Comparison of ENCODE assay signal across 8 mouse cellular contexts in the genomic region with DNA sequence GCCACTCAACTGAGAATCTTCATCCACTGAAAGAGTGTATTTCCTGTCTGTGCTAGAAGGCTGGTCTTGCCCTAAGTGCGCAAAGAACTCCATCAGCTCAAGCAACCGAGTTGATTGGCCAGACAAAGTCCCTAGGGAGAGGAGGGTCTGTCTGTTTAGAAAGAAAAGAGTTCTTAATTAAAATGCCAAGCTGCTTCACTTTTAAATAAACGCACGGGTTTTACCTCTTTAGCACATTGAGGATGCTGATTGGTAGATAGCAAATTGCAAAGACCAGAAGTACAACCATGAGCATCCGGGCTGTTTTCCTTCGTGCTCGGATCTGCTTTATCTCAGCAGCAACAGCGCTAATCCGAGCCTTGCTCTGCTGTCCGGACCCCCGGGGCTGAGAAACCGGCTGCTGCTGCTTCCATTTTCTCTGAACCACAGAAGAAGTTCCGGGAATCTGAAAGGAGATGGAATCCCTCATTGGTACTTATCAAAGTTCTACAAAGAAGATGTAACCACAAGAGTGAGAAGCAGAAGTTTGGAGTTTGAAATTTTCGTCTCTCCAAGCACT. TPM values are rescaled to one million over a fixed set of nuclear protein-coding genes. Genes with fewer than 3 reads are reported as not detected.
DNase-seq lines count a peak whose midpoint lies in the region; ATAC-seq lines count a peak whose summit lies in the region.

No protein-coding gene starts in this region.

- no peaks in the 10 kb centered on the region for H3K36me3 ChIP-seq in intestine, embryonic 15.5 days
- no peaks in the 10 kb centered on the region for H3K36me3 ChIP-seq in megakaryocyte, embryonic 14.5 days (replicated peaks; ENCODE audit: low read length)
- H3K36me3 ChIP-seq in stomach, embryonic 16.5 days (ENCODE audit: control insufficient read depth, insufficient read depth, low read length) = no peaks in the 10 kb centered on the region

- peak overlapping the region; percentile 51; the same call in 1 of the 2 replicates for H3K27ac ChIP-seq in intestine, embryonic 15.5 days
- peak overlapping the region; percentile 70 for H3K27ac ChIP-seq in stomach, embryonic 16.5 days (ENCODE audit: low read length)

- H3K9me3 ChIP-seq in intestine, embryonic 15.5 days = no peaks in the 10 kb centered on the region
- no peaks in the 10 kb centered on the region for H3K9me3 ChIP-seq in megakaryocyte, embryonic 14.5 days
- H3K9me3 ChIP-seq in stomach, embryonic 16.5 days (replicated peaks; ENCODE audit: control insufficient read depth, low read length) = no peaks in the 10 kb centered on the region

- H3K4me3 ChIP-seq in intestine, embryonic 15.5 days (replicated peaks) = peak overlapping the region; percentile 36
- H3K4me3 ChIP-seq in megakaryocyte, embryonic 14.5 days (replicated peaks) = peak overlapping the region; percentile 87
- peak overlapping the region; percentile 51 for H3K4me3 ChIP-seq in stomach, embryonic 16.5 days (replicated peaks; ENCODE audit: low read length)

- H3K9ac ChIP-seq in intestine, embryonic 15.5 days = peak overlapping the region; percentile 39; the same call in 1 of the 2 replicates
- H3K9ac ChIP-seq in stomach, embryonic 16.5 days (ENCODE audit: low read length) = peak overlapping the region; percentile 66

- H3K4me2 ChIP-seq in intestine, embryonic 15.5 days (replicated peaks) = peak overlapping the region; percentile 63
- H3K4me2 ChIP-seq in stomach, embryonic 16.5 days (ENCODE audit: low read depth, low read length) = peak overlapping the region; percentile 88

- no peaks in the 10 kb centered on the region for H3K4me1 ChIP-seq in intestine, embryonic 15.5 days (replicated peaks)
- H3K4me1 ChIP-seq in megakaryocyte, embryonic 14.5 days = peaks cover 18% of the 10 kb centered on the region; the same call in 1 of the 2 replicates
- no peaks in the 10 kb centered on the region; the same call in 1 of the 2 replicates for H3K4me1 ChIP-seq in stomach, embryonic 16.5 days (ENCODE audit: control insufficient read depth, insufficient read depth, low read length)

- peak; percentile 40; the same call in 1 of the 2 replicates for ATAC-seq in granulocyte monocyte progenitor cell, adult 5-6 weeks (replicated peaks; ENCODE audit: poor library complexity, severe bottlenecking)
- ATAC-seq in intestine, embryonic 15.5 days = peak; percentile 70
- ATAC-seq in stomach, embryonic 16.5 days (ENCODE audit: insufficient read depth, low FRiP score) = peak; percentile 58; the same call in 1 of the 2 replicates

- DNase-seq in spleen, adult 12 weeks (ENCODE audit: low spot score) = peak; percentile 1
- DNase-seq in spleen, postnatal 14 days (ENCODE audit: low spot score in 2 of 2) = no peak
- peak; percentile 69 for DNase-seq in embryo, embryonic 10 days (ENCODE audit: low spot score)
- DNase-seq in adipocyte (ENCODE audit: low spot score) = no peak

- no peaks in the 10 kb centered on the region for H3K27me3 ChIP-seq in intestine, embryonic 15.5 days (replicated peaks)
- H3K27me3 ChIP-seq in megakaryocyte, embryonic 14.5 days (replicated peaks) = no peaks in the 10 kb centered on the region
- H3K27me3 ChIP-seq in stomach, embryonic 16.5 days (ENCODE audit: control insufficient read depth, insufficient read depth, low read length) = no peaks in the 10 kb centered on the region

- WGBS in intestine, embryonic 15.5 days = 5% methylated on average over 14 of the region's 14 CpGs
- WGBS in stomach, embryonic 16.5 days = 3% methylated on average over 14 of the region's 14 CpGs

RNA-seq across cellular contexts. Expression of a gene that starts 22.6 kb away (rescaled TPM):
- not detected in 2 replicates for total RNA-seq in granulocyte monocyte progenitor cell, adult 5-6 weeks (2014; fragmentation: Nextera tagmentation)
- total RNA-seq in granulocyte monocyte progenitor cell, adult 5-6 weeks (2017) = not detected in 2 replicates
- polyA plus RNA-seq in intestine, embryonic 15.5 days (2015; fragmentation: Nextera tagmentation; extraction: Ambion mirVana) = not detected in 2 replicates
- not detected in 2 replicates for polyA plus RNA-seq in megakaryocyte, embryonic 14.5 days (2012; ENCODE audit: insufficient read depth, low replicate concordance)
- polyA plus RNA-seq in stomach, embryonic 16.5 days (2015; fragmentation: Nextera tagmentation; extraction: Ambion mirVana) = not detected in 2 replicates

Comparison
In these comparisons a context has a peak if more than half of its experiments do, and no peak if none do; other contexts are left out.
1. DNase-seq: peak in spleen, adult 12 weeks (single experiment) and embryo, embryonic 10 days (single experiment); none in spleen, postnatal 14 days (0 of 2) and adipocyte (single experiment).
2. H3K4me3 ChIP-seq: peak in every context shown above with its lines; median percentile 87 in megakaryocyte, embryonic 14.5 days; 51 in stomach, embryonic 16.5 days; 36 in intestine, embryonic 15.5 days.
3. Peak in every context shown above with its lines, with median percentiles within 50 percentile points of each other: ATAC-seq.